Mouse (Mus musculus): Measurements from ENCODE around the gene Pfdn6. TPM values are rescaled to one million over a fixed set of nuclear protein-coding genes. Genes with fewer than 3 reads are reported as not detected.
A peak's percentile ranks its signal among the peaks of the same experiment; 100 is the strongest.
"Not testable (repeated sequence)": the region's sequence is repeated elsewhere in the genome, so short reads cannot be mapped to it uniquely, and the experiment has no call there.

The Pfdn6 gene
- total RNA-seq, 2 experiments from 2014 or later = 95.7 to 97.8 TPM

- DNase-seq (ENCODE audit: extremely low spot score in 1 of 2, low spot score in 1 of 2) = no peak
Measured at GRCm38 (mm10) chr17:33917656-33918292, 22.4 kb downstream of the Pfdn6 start.

GRCm38 (mm10) chr17:33916847-33917655 is 23.1 kb downstream of the Pfdn6 start:
- no peak for DNase-seq (ENCODE audit: extremely low spot score in 1 of 2, low spot score in 1 of 2)

GRCm38 (mm10) chr17:33916294-33916693 is 23.8 kb downstream of the Pfdn6 start:
- DNase-seq (ENCODE audit: extremely low spot score in 1 of 2, low spot score in 1 of 2) = no peak

GRCm38 (mm10) chr17:33915671-33916250 is 24.4 kb downstream of the Pfdn6 start, which contains the start of the genes Tapbp and Zbtb22:
TSS of gene Tapbp (plus strand) at chr17:33915899.
TSS of gene Zbtb22 (plus strand) at chr17:33915904.
- peak; percentile 83 to 85 for DNase-seq (ENCODE audit: extremely low spot score in 1 of 2, low spot score in 1 of 2)

GRCm38 (mm10) chr17:33914969-33915391 is 25.2 kb downstream of the Pfdn6 start:
- no peak for DNase-seq (ENCODE audit: extremely low spot score in 1 of 2, low spot score in 1 of 2)

GRCm38 (mm10) chr17:33913905-33914304 is 26.2 kb downstream of the Pfdn6 start:
- no peak for DNase-seq (ENCODE audit: extremely low spot score in 1 of 2, low spot score in 1 of 2)

- no peak for DNase-seq (ENCODE audit: extremely low spot score in 1 of 2, low spot score in 1 of 2)
Measured at GRCm38 (mm10) chr17:33913264-33913663, 26.9 kb downstream of the Pfdn6 start.

GRCm38 (mm10) chr17:33911813-33912414 is 28.2 kb downstream of the Pfdn6 start:
- DNase-seq (ENCODE audit: extremely low spot score in 1 of 2, low spot score in 1 of 2) = no peak

GRCm38 (mm10) chr17:33911052-33911812 is 28.9 kb downstream of the Pfdn6 start:
- DNase-seq (ENCODE audit: extremely low spot score in 1 of 2, low spot score in 1 of 2) = no peak

GRCm38 (mm10) chr17:33910346-33911051 is 29.6 kb downstream of the Pfdn6 start:
- no peak for DNase-seq (ENCODE audit: extremely low spot score in 1 of 2, low spot score in 1 of 2)

- DNase-seq (ENCODE audit: extremely low spot score in 1 of 2, low spot score in 1 of 2) = no peak
Measured at GRCm38 (mm10) chr17:33909869-33910250, 30.3 kb downstream of the Pfdn6 start.

- peak; percentile 91 to 96 for DNase-seq (ENCODE audit: extremely low spot score in 1 of 2, low spot score in 1 of 2)
Measured at GRCm38 (mm10) chr17:33909077-33909868, 30.9 kb downstream of the Pfdn6 start, which contains the start of gene Daxx. TSS of gene Daxx (plus strand) at chr17:33909414.

- DNase-seq (ENCODE audit: extremely low spot score in 1 of 2, low spot score in 1 of 2) = peak; percentile 36 to 48
Measured at GRCm38 (mm10) chr17:33908331-33909076, 31.6 kb downstream of the Pfdn6 start.

GRCm38 (mm10) chr17:33904835-33905234 is 35.3 kb downstream of the Pfdn6 start, which contains the start of gene Platr17:
TSS of gene Platr17 (plus strand) at chr17:33905135.
- not testable (repeated sequence) for DNase-seq (ENCODE audit: extremely low spot score in 1 of 2, low spot score in 1 of 2)

- not testable (repeated sequence) for DNase-seq (ENCODE audit: extremely low spot score in 1 of 2, low spot score in 1 of 2)
Measured at GRCm38 (mm10) chr17:33903911-33904651, 36.1 kb downstream of the Pfdn6 start.

- no peak for DNase-seq (ENCODE audit: extremely low spot score in 1 of 2, low spot score in 1 of 2)
Measured at GRCm38 (mm10) chr17:33902491-33902890, 37.7 kb downstream of the Pfdn6 start.

- DNase-seq (ENCODE audit: extremely low spot score in 1 of 2, low spot score in 1 of 2) = no peak
Measured at GRCm38 (mm10) chr17:33902079-33902478, 38.1 kb downstream of the Pfdn6 start.
